Mouse (Mus musculus) WW6 (cell line): Measurements from ENCODE around the gene 4930595D18Rik.

Experiments
- DNase-seq: peaks from one replicate; pipeline ENCODE4 v3.0.0-alpha.2; 2013; ENCODE audit warnings: low read depth, low spot score

4930595D18Rik gene

DNA sequence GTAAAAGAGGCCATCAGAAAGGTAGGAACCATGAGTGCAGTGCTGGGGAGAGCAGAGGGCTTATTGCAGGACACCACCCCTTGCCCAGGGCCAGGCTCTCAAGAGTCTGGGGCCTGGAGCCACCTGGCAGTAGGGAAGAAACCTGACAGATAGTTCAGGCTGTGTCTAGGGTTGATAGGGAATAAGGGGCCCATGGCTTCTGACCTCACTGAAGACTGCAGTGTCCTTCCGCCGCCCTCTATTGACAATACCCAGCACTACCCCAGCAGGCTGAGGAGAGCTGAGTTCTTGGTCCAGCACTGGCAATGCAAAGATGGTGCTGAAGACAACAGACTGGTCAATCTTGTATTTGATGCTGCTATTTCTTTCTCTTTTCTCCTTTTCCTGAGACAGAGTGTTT lies 47.2 kb downstream of the 4930595D18Rik start:
- no peak for DNase-seq

GRCm38 (mm10) chr12:111135953-111136352 lies 48.3 kb downstream of the 4930595D18Rik start:
- DNase-seq = no peak

- no peak for DNase-seq
Observed at GRCm38 (mm10) chr12:111134791-111135733, 49.2 kb downstream of the 4930595D18Rik start.

DNA sequence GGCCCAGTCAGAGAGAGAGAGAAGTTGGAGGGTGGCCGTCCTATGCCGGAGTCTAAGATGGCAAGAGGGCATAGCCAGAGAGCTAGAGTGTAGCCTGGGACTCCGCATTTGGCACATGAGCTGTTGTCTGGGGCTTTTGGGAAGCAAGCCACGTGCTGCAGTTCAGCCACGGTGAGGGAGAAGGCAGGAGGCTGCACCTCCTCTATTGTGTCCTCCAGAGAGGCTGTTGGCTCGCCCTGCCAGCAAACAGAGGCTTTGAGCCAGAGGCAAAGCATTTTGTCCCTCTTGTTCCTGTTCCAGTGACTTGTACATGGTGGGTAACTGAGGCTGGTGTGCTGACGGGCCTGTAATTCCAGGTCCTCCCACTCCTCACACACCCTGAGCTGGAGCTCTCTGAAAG lies 50.1 kb downstream of the 4930595D18Rik start:
- DNase-seq = no peak

DNA sequence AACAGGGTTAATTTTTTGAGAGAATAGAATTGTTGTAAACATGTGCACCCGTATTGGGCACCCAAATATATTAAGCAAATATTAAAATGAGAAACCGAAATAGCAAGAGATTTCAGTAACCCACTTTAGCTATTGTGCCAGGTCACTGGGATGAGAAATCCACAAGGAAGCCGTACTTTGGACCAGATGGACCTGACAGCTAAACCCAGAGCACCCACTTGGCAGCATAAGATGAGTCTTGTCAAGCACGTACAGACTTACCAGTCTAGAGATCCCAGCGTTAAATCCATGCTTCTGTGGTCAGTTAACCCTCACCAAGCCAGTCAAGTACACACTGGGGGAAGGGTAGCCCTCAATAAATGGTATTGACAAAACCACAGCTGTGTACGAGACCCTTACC lies 58.6 kb downstream of the 4930595D18Rik start:
- DNase-seq = no peak

GRCm38 (mm10) chr12:111124601-111125260 lies 59.6 kb downstream of the 4930595D18Rik start:
- DNase-seq = no peak

DNA sequence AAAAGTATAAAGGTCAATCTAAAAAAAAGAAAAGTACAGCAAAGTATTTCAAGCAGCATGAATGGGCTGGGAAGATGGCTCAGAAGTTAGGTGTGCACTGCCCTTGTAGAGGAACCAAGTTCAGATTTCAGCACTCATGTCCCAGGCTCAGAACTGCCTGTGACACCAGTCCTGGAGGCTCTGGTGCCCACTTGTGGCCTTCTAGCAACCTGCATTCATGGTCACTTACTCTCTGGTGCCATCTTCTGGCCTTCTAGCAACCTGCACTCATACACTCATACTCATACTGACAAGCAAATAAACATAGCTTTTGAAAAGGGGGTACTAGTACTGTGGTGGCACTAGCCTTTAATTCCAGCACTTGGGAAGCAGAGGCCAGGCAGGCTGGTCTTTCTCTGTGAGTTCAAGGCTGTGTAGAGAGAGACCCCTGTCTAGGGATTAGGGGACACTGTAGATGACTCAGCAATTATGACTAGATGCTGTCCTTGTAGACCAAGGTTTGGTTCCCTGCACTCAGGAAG lies 61.9 kb downstream of the 4930595D18Rik start:
- DNase-seq = peak; percentile 31

DNA sequence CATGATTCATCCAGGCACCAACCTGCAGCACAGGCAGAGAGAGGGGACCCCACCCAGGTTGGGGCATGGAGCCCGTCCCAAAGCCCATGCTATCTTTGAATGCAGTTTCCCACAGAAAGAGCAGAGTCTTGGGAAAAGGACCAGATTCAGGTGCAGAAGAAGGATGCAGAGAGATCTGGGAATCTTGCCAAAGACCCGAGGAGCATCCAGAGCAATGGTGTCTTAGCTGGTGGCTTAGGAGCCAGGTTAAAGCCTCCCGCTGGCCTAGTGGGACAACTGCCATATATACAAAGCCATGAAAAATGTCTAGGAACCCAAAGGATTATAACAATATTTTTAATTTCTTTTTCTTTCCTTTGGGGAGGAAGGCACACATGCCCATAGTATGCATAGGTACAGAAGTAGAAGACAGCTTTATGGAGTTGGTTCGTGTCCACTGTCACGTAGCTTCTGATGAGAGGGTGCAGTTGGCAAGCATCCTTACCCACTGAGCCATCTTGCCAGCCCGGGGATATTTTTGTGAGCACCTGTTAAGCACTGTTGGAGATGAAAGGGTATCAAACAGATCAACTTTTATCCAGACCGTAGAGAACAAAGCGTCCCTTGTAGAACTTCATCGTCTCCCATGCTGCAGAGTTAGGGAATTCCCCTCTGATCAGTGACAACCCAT lies 63.2 kb downstream of the 4930595D18Rik start:
- no peak for DNase-seq

DNA sequence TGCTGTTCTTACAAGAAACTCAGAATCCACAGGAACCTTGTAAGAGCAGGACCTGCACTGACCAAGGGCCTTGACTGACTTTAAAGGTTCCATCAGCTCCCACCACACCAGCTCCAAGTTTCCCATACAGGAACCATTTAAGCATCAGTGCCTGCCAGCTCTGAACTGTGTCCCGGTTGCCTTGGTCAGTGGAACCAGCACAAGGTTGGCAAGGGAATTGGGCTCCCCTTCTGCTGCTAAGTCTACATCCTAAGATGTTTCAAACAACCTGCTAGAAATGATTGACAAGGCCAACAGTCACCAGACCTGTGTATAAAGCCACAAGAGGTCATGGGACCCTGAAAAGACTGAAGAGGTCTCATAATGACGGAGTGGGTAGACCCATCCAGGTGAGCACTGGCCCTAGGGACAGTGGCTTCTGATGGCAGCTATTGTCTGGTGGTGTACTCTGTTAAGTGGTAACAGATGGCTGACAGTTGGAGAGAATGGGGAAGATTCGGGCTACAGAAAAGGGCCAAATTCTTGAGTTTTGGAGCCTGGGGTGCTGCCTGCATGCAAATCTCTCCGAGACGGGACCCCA lies 64.7 kb downstream of the 4930595D18Rik start:
- DNase-seq = no peak

- no peak for DNase-seq
Observed at GRCm38 (mm10) chr12:111114593-111114992, 69.7 kb downstream of the 4930595D18Rik start.

DNA sequence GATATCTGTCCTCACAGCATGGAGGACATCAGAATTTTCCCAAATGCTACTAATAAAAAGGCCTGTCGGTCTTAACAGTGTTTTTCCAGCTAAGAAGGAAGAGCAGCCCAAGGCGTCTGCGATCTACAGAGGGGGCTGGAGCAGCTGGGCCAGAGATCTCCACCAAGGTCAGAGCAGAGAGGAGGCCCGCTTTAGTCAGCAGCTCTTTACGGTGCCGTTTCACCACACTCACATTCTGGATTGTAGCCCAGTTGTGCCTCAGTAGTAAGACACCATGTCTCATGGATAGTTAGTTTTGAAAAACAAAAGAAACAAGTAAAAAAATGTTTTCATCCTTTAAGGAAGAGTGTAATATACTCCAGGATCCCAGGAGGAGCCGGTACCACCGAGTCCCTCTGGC lies 73.1 kb downstream of the 4930595D18Rik start:
- no peak for DNase-seq
